Mouse (Mus musculus) cerebellum, adult 11-12 months (tissue): ENCODE results near the gene Shisa6.

Experiments used
- DNase-seq: peaks from one replicate; pipeline ENCODE4 v3.0.0; 2022

The Shisa6 gene

GRCm38 (mm10) chr11:66525371-66526045 is at the start of gene Shisa6:
Gene Shisa6, minus strand, starts transcription at chr11:66525964.
- DNase-seq, result no peak

- DNase-seq, result no peak
Measured at GRCm38 (mm10) chr11:66573888-66574287, 48.1 kb upstream of the Shisa6 start.

DNA sequence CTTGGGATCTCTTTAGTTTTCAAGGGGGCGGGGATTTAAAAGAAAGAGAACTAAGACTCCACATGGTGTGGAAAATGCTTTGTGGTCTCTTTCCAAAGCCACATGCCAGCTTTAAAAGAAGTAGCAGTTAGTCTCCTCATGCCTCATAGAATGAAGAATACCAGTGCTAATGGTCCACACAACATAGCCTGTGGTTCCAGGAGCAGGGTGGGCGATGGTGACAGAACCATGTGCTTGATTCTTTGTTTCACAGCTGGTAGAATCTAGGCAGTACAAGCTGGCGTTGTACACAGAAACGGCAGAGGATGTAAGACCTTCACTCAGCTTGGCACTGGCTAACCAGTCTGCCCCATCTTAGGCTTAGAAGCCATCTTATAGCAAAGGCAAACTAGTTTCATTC is 43.3 kb upstream of the Shisa6 start:
- no peak for DNase-seq

- no peak for DNase-seq
Measured at GRCm38 (mm10) chr11:66568386-66568791, 42.6 kb upstream of the Shisa6 start.

- no peak for DNase-seq
Measured at GRCm38 (mm10) chr11:66567382-66567781, 41.6 kb upstream of the Shisa6 start.

DNA sequence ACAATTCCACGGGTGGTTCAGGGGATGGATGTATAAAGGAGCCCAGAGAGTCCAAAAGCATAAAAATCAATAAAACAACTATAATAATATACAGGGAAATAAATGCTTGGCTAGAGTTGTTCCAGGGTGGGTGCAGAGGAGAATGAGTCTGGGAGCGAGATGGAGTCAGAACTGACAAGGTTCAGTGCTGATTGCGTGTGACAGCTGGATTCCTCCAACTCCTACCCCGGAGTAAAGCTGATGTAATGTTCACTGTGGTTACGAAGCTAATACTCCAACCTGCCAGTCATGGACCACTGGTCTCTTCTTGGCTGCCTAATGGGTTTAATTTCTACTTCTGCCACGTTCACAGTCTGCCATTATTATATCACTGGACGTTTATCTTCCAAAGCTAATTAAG is 36.5 kb upstream of the Shisa6 start:
- no peak for DNase-seq

GRCm38 (mm10) chr11:66537820-66538219 is 12.1 kb upstream of the Shisa6 start:
- no peak for DNase-seq

GRCm38 (mm10) chr11:66535866-66536265 is 10.1 kb upstream of the Shisa6 start:
- DNase-seq, result no peak

DNA sequence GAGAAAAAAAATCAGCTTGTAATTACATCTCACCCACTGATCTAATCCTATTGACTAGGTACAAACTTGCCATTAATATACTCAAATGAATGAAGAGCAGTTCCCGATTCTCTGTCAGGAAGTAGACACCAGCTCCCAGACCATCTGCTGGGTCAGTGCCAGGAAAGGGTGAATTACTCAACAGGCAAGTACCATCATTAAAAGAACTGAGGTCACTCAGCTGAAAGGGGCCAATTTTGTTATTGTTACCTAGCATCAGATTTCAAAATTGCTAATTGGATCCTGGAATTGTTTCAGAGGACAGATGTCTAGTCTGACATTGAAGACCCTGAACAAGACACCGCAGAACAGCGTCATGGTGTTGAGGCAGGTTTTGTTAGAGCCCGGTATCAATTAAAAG is 9.4 kb upstream of the Shisa6 start:
- DNase-seq, result no peak

GRCm38 (mm10) chr11:66534291-66534690 is 8.5 kb upstream of the Shisa6 start:
- no peak for DNase-seq

- DNase-seq, result no peak
Measured at GRCm38 (mm10) chr11:66528146-66528545, 2.4 kb upstream of the Shisa6 start.

- no peak for DNase-seq
Measured at GRCm38 (mm10) chr11:66527343-66527742, 1.6 kb upstream of the Shisa6 start.

DNA sequence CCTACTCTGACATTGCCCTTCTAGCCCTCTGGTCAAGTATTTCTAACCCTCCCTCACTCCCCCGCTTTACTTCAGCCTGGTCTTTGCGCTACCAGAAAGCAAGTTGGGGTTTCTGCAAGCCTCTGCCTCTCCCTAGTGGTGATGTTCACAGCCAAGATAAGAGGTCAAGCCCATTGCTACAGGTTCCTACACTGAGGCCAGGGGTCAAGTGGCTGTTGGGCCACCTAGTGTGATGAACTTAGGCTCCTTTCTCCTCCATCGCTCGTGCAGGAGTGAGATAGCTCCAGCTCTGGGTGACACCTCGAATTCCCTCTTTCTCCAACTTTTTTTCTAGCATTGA is 1.2 kb upstream of the Shisa6 start:
- DNase-seq, result no peak

DNA sequence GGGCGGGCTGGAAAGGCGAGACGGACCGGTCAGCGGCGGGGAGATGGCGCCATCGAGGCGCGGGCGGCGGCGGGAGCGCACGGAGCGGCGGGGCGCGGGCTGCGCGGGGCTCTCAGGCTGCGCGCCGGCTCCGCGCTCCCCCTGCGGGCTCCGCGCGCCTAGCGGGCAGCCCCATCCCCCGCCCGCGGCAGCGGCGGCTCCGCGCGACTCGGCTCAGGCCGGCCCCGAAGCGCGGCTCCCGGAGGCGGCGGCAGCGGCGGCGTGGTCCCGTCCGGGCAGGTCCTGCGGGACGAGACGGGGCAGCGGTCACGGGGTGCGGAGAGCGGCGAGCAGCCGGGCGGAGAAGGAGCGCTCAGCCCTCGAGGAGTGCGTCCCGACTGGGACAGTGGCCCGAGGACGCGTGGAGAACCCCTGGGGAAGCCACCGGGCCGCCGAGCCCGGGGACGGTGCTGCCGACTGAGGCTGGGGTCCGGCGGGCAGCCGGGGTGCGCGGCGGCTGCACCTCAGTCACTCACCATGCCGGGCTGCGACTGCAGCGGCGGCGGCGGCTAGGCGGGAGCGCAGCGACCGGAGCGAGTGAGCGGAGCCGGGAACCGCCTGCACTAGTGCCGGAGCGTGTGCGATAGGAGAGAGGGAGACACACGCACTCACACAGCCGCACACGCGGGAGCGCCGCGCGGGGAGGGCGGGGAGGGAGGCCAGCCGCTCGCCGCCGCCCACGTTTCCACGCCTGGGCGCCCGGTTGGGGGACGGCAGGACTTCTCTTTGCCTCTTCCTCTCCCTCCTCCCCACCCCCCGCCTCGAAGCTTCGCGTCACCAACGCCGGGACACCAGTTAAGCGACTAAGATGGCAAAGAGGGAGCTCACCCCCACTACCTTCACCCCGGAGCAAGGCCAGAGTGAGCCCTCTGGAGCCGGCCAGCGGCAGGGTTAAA is 549 bp upstream of the Shisa6 start:
- no peak for DNase-seq

DNA sequence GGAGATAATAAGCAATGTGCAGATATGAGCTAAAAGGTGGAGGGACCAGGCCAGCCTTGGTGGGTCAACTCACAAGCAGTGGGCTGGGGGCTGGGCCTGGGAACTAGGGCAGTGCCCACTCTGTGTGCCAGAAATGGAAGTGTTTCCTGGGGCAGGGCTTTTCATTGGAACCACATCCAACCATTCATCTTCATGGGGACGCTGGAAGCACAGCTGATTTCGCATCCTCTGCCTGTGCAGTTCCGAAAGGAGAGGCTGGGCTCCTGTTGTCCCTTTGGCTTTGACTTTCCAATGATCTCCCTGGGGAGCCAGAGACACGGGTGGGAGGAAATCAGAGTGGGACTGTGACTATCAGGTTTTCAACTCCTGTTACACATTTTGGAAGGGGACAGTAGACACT is 1.5 kb downstream of the Shisa6 start:
- DNase-seq, result no peak

DNA sequence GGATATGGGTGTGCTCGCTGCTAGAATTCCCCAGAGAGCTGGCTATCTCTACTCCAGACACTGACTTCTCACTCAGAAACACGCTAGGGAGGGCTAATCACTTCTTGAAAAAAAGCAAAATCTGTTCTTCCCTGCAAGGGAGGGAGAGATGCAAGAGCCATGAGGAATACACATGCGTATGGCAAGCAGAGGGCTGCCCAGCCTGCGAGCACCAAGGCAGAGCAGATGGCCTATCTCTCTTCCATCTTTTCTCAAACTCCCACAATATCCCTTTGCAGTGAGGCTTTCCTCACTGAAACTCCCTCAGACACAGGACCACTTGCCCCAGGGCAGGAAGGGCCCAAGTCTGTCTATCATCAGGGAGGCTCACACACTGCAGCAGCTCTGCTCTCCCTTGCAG is 3.4 kb downstream of the Shisa6 start:
- DNase-seq, result no peak

- DNase-seq, result no peak
Measured at GRCm38 (mm10) chr11:66519386-66519785, 6.4 kb downstream of the Shisa6 start.

- no peak for DNase-seq
Measured at GRCm38 (mm10) chr11:66514346-66514745, 11.4 kb downstream of the Shisa6 start.

DNA sequence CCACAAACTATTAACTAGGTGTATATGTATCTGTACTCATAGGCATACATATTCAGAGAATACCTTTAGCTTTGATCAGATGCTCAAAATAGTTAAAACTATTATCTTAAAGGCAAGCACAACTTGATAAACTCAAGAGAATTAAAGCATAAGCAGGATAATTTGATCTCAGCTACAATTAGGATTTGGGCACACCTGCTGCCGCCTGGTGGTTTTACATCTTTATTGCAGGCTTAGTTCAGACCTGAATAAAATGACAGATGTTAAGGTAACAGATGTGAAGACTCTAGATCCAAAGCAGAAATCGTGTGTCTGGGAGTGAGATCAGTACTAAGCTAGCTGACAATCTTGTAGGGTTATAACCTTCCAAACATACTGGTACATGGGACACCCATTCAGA is 24.8 kb downstream of the Shisa6 start:
- no peak for DNase-seq

- DNase-seq, result no peak
Measured at GRCm38 (mm10) chr11:66498857-66499445, 26.8 kb downstream of the Shisa6 start.

DNA sequence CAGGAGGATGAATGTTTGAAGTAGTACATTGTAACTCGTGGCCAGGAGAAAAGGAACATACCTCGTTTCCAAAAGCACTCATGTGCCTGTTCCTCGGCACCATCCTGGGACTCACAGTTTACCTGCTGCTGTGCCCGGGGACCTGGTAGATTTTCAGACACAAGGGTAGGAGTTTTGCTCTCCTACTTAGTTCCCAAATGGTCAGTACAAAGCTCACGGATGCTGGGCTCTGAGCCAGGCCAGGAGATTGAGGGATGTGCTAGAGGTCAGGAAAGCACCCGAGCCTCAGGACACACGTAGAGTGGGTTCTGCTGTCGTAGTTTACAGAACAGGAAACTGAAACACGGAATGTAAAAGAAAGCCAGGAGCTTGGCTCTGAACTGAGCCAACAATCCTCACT is 29.5 kb downstream of the Shisa6 start:
- no peak for DNase-seq

DNA sequence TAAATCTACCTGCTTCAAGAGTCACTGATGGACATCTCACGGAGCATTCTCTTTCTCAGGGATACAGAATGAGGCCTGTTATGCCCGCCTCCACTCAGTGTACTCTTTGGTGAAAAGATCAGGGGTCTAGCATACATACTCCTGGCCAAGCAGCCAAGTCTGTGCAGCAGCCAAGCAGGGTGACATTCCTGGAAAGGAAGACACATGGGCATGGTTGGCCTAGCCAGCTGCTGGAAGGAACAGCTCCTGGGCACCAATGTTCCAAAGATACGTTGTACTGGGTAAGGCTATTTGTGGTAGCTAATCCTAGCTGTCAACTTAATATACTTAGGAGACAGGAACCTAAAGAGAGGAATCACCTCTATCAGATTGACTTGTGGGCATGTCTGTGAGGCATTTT is 31.4 kb downstream of the Shisa6 start:
- no peak for DNase-seq

DNA sequence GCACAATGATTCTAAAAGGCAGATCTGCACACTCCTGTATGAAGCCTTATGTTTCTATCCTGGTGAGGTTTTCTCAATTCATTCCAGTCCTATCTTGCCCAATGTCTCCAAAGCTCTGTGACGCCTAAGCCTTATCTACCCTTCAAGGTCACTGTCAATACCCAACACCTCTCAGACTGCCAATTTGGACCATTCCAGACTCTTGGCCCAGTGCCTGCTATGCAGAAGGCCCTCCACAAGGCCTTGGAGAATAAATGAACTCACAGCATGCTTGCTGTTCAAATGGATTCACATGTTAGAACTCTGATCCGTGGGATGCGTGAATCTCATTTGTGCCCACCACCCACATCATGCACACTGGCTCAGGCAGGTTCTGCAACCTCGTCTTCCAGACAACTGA is 38.0 kb downstream of the Shisa6 start:
- no peak for DNase-seq

GRCm38 (mm10) chr11:66482501-66482900 is 43.3 kb downstream of the Shisa6 start:
- no peak for DNase-seq
